Comparison of ENCODE assay signal across 13 mouse cellular contexts in genomic region chr15:96749534-96750256, GRCm38 (mm10). TPM values are rescaled to one million over a fixed set of nuclear protein-coding genes. Genes with fewer than 3 reads are reported as not detected.
DNase-seq lines count a peak whose midpoint lies in the region; ATAC-seq and TF ChIP-seq lines count a peak whose summit lies in the region.
"Had no signal": no experiment of that assay in that cellular context is flagged by ENCODE, and none has a peak within 500 bp of the region (broad histone marks: within the 10 kb centered on the region; RNA-seq: fewer than 3 reads in every experiment).

No protein-coding gene starts in this region.

- 70% methylated on average over 9 of the region's 9 CpGs for WGBS in forebrain, embryonic 15.5 days
- 88% methylated on average over 9 of the region's 9 CpGs for WGBS in forebrain, embryonic 11.5 days
- WGBS in liver, embryonic 12.5 days (ENCODE audit: insufficient replicate concordance), result 54% methylated on average over 9 of the region's 9 CpGs
- 40% methylated on average over 9 of the region's 9 CpGs for WGBS in heart, embryonic 13.5 days
- 44% methylated on average over 9 of the region's 9 CpGs for WGBS in liver, embryonic 15.5 days (ENCODE audit: insufficient replicate concordance)
- 87% methylated on average over 9 of the region's 9 CpGs for WGBS in cerebellum, adult 2 months

- no peak overlapping the region for H3K4me3 ChIP-seq in forebrain, embryonic 15.5 days
- H3K4me3 ChIP-seq in forebrain, embryonic 11.5 days (ENCODE audit: low read depth, low read length), result no peak overlapping the region
- H3K4me3 ChIP-seq in liver, embryonic 12.5 days, result no peak overlapping the region
- H3K4me3 ChIP-seq in heart, embryonic 13.5 days, result 0 out of 2 replicates have a peak overlapping the region, but pooled peaks have one; percentile 4
- H3K4me3 ChIP-seq in liver, embryonic 15.5 days (replicated peaks), result no peak overlapping the region
- H3K4me3 ChIP-seq in cerebellum, adult 2 months (replicated peaks; ENCODE audit: insufficient read depth, low read depth, low read length), result no peak overlapping the region
- H3K4me3 ChIP-seq: hindbrain, embryonic 10.5 days; limb, embryonic 10.5 days had no signal

- H3K27me3 ChIP-seq in forebrain, embryonic 15.5 days, result no peaks in the 10 kb centered on the region
- H3K27me3 ChIP-seq in forebrain, embryonic 11.5 days (ENCODE audit: control insufficient read depth, insufficient read depth, low read length), result no peaks in the 10 kb centered on the region
- H3K27me3 ChIP-seq in liver, embryonic 12.5 days (replicated peaks), result no peaks in the 10 kb centered on the region
- no peaks in the 10 kb centered on the region for H3K27me3 ChIP-seq in heart, embryonic 13.5 days (replicated peaks)
- H3K27me3 ChIP-seq in liver, embryonic 15.5 days, result no peaks in the 10 kb centered on the region
- no peaks in the 10 kb centered on the region for H3K27me3 ChIP-seq in cerebellum, adult 2 months (ENCODE audit: control insufficient read depth, insufficient read depth, low read length)

- no peak for DNase-seq in forebrain, embryonic 11.5 days (ENCODE audit: low spot score)
- DNase-seq in liver, result no peak
- DNase-seq in cerebellum, adult 2 months, result no peak
- DNase-seq: adrenal gland, postnatal 25 days; kidney, adult 18-20 months; lung, postnatal 10 days had no signal

- H3K4me2 ChIP-seq in forebrain, embryonic 15.5 days (replicated peaks), result 0 out of 2 replicates have a peak overlapping the region, but pooled peaks have one; percentile 13
- no peak overlapping the region for H3K4me2 ChIP-seq in forebrain, embryonic 11.5 days (ENCODE audit: low read depth, low read length, severe bottlenecking)
- no peak overlapping the region for H3K4me2 ChIP-seq in liver, embryonic 12.5 days
- H3K4me2 ChIP-seq in heart, embryonic 13.5 days, result peak overlapping the region; percentile 43
- no peak overlapping the region for H3K4me2 ChIP-seq in liver, embryonic 15.5 days

- TF ChIP-seq CTCF in cerebellum, adult 2 months (IDR thresholded peaks at IDR 0.05; ENCODE audit: borderline replicate concordance, insufficient read depth, low read depth, low read length), result no peak

- TF ChIP-seq POLR2A in cerebellum, adult 2 months (IDR thresholded peaks at IDR 0.05; ENCODE audit: borderline replicate concordance, insufficient read depth, low read length), result no peak

- H3K9me3 ChIP-seq in forebrain, embryonic 15.5 days, result no peaks in the 10 kb centered on the region
- no peaks in the 10 kb centered on the region for H3K9me3 ChIP-seq in forebrain, embryonic 11.5 days (ENCODE audit: control insufficient read depth, low read length)
- H3K9me3 ChIP-seq in liver, embryonic 12.5 days (replicated peaks), result no peaks in the 10 kb centered on the region
- 0 out of 2 replicates have a peak, but pooled peaks cover 5% of the 10 kb centered on the region for H3K9me3 ChIP-seq in heart, embryonic 13.5 days
- H3K9me3 ChIP-seq in liver, embryonic 15.5 days (replicated peaks), result no peaks in the 10 kb centered on the region
- H3K9me3 ChIP-seq: limb, embryonic 10.5 days had no signal

- no peaks in the 10 kb centered on the region; the same call in 1 of the 2 replicates for H3K4me1 ChIP-seq in forebrain, embryonic 15.5 days
- no peaks in the 10 kb centered on the region for H3K4me1 ChIP-seq in forebrain, embryonic 11.5 days (replicated peaks; ENCODE audit: control insufficient read depth, insufficient read depth, low read length)
- H3K4me1 ChIP-seq in liver, embryonic 12.5 days, result peaks cover 28% of the 10 kb centered on the region
- peaks cover 57% of the 10 kb centered on the region for H3K4me1 ChIP-seq in heart, embryonic 13.5 days
- H3K4me1 ChIP-seq in liver, embryonic 15.5 days (replicated peaks), result peaks cover 17% of the 10 kb centered on the region
- H3K4me1 ChIP-seq in cerebellum, adult 2 months (ENCODE audit: control insufficient read depth, insufficient read depth, low read length), result no peaks in the 10 kb centered on the region
- H3K4me1 ChIP-seq: hindbrain, embryonic 10.5 days; limb, embryonic 10.5 days had no signal

- H3K36me3 ChIP-seq in forebrain, embryonic 15.5 days, result no peaks in the 10 kb centered on the region
- no peaks in the 10 kb centered on the region for H3K36me3 ChIP-seq in forebrain, embryonic 11.5 days (ENCODE audit: control insufficient read depth, insufficient read depth, low read length)
- H3K36me3 ChIP-seq in liver, embryonic 12.5 days, result no peaks in the 10 kb centered on the region
- no peaks in the 10 kb centered on the region for H3K36me3 ChIP-seq in heart, embryonic 13.5 days
- H3K36me3 ChIP-seq in liver, embryonic 15.5 days (replicated peaks), result no peaks in the 10 kb centered on the region
- H3K36me3 ChIP-seq: hindbrain, embryonic 10.5 days; limb, embryonic 10.5 days had no signal

- 0 out of 2 replicates have a peak overlapping the region, but pooled peaks have one; percentile 20 for H3K27ac ChIP-seq in forebrain, embryonic 15.5 days (replicated peaks)
- H3K27ac ChIP-seq in forebrain, embryonic 11.5 days (ENCODE audit: low read depth, low read length), result no peak overlapping the region
- peak overlapping the region; percentile 14; the same call in 1 of the 2 replicates for H3K27ac ChIP-seq in liver, embryonic 12.5 days
- H3K27ac ChIP-seq in heart, embryonic 13.5 days (replicated peaks), result peak overlapping the region; percentile 100
- H3K27ac ChIP-seq in liver, embryonic 15.5 days (replicated peaks), result peak overlapping the region; percentile 48
- no peak overlapping the region for H3K27ac ChIP-seq in cerebellum, adult 2 months (ENCODE audit: insufficient read depth, low read length)
- H3K27ac ChIP-seq: hindbrain, embryonic 10.5 days; limb, embryonic 10.5 days had no signal

- H3K9ac ChIP-seq in forebrain, embryonic 15.5 days (replicated peaks), result no peak overlapping the region
- no peak overlapping the region for H3K9ac ChIP-seq in forebrain, embryonic 11.5 days (ENCODE audit: low read length)
- no peak overlapping the region for H3K9ac ChIP-seq in liver, embryonic 12.5 days
- H3K9ac ChIP-seq in heart, embryonic 13.5 days, result peak overlapping the region; percentile 78
- no peak overlapping the region for H3K9ac ChIP-seq in liver, embryonic 15.5 days

- ATAC-seq in forebrain, embryonic 15.5 days (replicated peaks), result no peak
- no peak for ATAC-seq in forebrain, embryonic 11.5 days (replicated peaks; ENCODE audit: low FRiP score)
- ATAC-seq in liver, embryonic 12.5 days, result no peak
- ATAC-seq in heart, embryonic 13.5 days (ENCODE audit: extremely low read depth, insufficient number of reproducible peaks, low FRiP score, low TSS enrichment), result no peak
- ATAC-seq in liver, embryonic 15.5 days (ENCODE audit: insufficient read depth), result no peak
- no peak for ATAC-seq in erythroblast, adult 5-6 weeks (replicated peaks; ENCODE audit: low FRiP score, poor library complexity, severe bottlenecking)

RNA-seq across cellular contexts. Expression of gene Slc38a2, which starts 50.2 kb away (rescaled TPM):
- 156 and 157 TPM in 2 replicates for polyA plus RNA-seq in forebrain, embryonic 15.5 days (2015; fragmentation: Nextera tagmentation; extraction: Ambion mirVana)
- 192 and 220 TPM in 2 replicates for polyA plus RNA-seq in forebrain, embryonic 11.5 days (2014; fragmentation: Nextera tagmentation; extraction: Ambion mirVana)
- 57.6 and 62.7 TPM in 2 replicates for polyA plus RNA-seq in liver, embryonic 12.5 days (2016; fragmentation: Nextera tagmentation; extraction: Ambion mirVana)
- 115 and 119 TPM in 2 replicates for polyA plus RNA-seq in heart, embryonic 13.5 days (2015; fragmentation: Nextera tagmentation; extraction: Ambion mirVana)
- polyA plus RNA-seq in liver, embryonic 15.5 days (2015; fragmentation: Nextera tagmentation; extraction: Ambion mirVana), result 33.8 and 33.9 TPM in 2 replicates
- 34.4 and 44.7 TPM in 2 replicates for total RNA-seq in erythroblast, adult 5-6 weeks (2015; ENCODE audit: low replicate concordance)
- total RNA-seq in erythroblast, adult 5-6 weeks (2017; ENCODE audit: low replicate concordance), result 22.3 and 29.1 TPM in 2 replicates
- 93.6 and 103 TPM in 2 replicates for polyA plus RNA-seq in cerebellum, adult 2 months (2012; rRNA removed)

Comparison
In these comparisons a context has a peak if more than half of its experiments do, and no peak if none do; other contexts are left out.
1. H3K27ac ChIP-seq: peak in forebrain, embryonic 15.5 days (single experiment), liver, embryonic 12.5 days (single experiment), heart, embryonic 13.5 days (single experiment) and liver, embryonic 15.5 days (single experiment); none in forebrain, embryonic 11.5 days (single experiment) and cerebellum, adult 2 months (single experiment).
2. H3K4me2 ChIP-seq: peak in forebrain, embryonic 15.5 days (single experiment) and heart, embryonic 13.5 days (single experiment); none in forebrain, embryonic 11.5 days (single experiment), liver, embryonic 12.5 days (single experiment) and liver, embryonic 15.5 days (single experiment).